Mouse (Mus musculus) liver, postnatal 0 days (tissue): Measurements from ENCODE around the gene Gm10563.

Source experiments
- CTCF ChIP-seq: sonication (generic); IDR thresholded peaks from 2 replicates; pipeline ENCODE4 v1.5.1; 2016; ENCODE audit warnings: antibody characterized with exemption, low read depth
- EP300 ChIP-seq: IDR thresholded peaks from 2 replicates; pipeline ENCODE4 v1.6.1; 2016; ENCODE audit warnings: antibody characterized with exemption, low read depth, mild to moderate bottlenecking

GRCm38 (mm10) chr4:155568170-155568569 is 77.0 kb downstream of the Gm10563 start:
- peak; percentile 84 for TF ChIP-seq CTCF
- no peak for TF ChIP-seq EP300
